Mouse (Mus musculus): ENCODE results near the gene Vwa8. TPM values are rescaled to one million over a fixed set of nuclear protein-coding genes. Genes with fewer than 3 reads are reported as not detected.

Vwa8 gene
- total and polyA plus RNA-seq, 2 experiments from 2014 or later, result 8.1 to 19.5 TPM

GRCm38 (mm10) chr14:79202722-79203362 is 354.0 kb downstream of the Vwa8 start:
- Histone ChIP-seq H3K36me3 (ENCODE audit: insufficient read depth, low read length) (no peaks in the 10 kb centered on the region), H3K4me3 (ENCODE audit: low read depth, low read length) (no peak overlapping the region), H3K4me1 (ENCODE audit: insufficient read depth, low read length) (peaks cover 14% of the 10 kb centered on the region), H3K9ac (replicated peaks; ENCODE audit: low read length, poor library complexity, severe bottlenecking) (no peak overlapping the region), H3K27me3 (ENCODE audit: insufficient read depth, low read length) (no peaks in the 10 kb centered on the region), H3K4me2 (ENCODE audit: low read depth, low read length, poor library complexity, severe bottlenecking) (no peak overlapping the region), H3K9me3 (ENCODE audit: low read length) (no peaks in the 10 kb centered on the region), H3K27ac (ENCODE audit: low read depth, low read length) (peak overlapping the region; percentile 65)
- 42% methylated on average over 4 of the region's 4 CpGs for WGBS
- no peak for TF ChIP-seq CTCF (IDR thresholded peaks at IDR 0.05)
- no peak for ATAC-seq (ENCODE audit: low FRiP score)
- DNase-seq (ENCODE audit: low spot score), result no peak

GRCm38 (mm10) chr14:79203496-79204158 is 354.8 kb downstream of the Vwa8 start:
- TF ChIP-seq CTCF (IDR thresholded peaks at IDR 0.05), result no peak
- Histone ChIP-seq H3K4me3 (ENCODE audit: low read depth, low read length) (no peak overlapping the region), H3K36me3 (ENCODE audit: insufficient read depth, low read length) (no peaks in the 10 kb centered on the region), H3K27ac (ENCODE audit: low read depth, low read length) (peak overlapping the region; percentile 65), H3K9ac (replicated peaks; ENCODE audit: low read length, poor library complexity, severe bottlenecking) (no peak overlapping the region; the same call in 1 of the 2 replicates), H3K4me2 (ENCODE audit: low read depth, low read length, poor library complexity, severe bottlenecking) (0 out of 2 replicates have a peak overlapping the region, but pooled peaks have one; percentile 6), H3K27me3 (ENCODE audit: insufficient read depth, low read length) (no peaks in the 10 kb centered on the region), H3K9me3 (ENCODE audit: low read length) (no peaks in the 10 kb centered on the region), H3K4me1 (ENCODE audit: insufficient read depth, low read length) (peaks cover 14% of the 10 kb centered on the region)
- WGBS, result 7% methylated on average over 12 of the region's 12 CpGs
- ATAC-seq (ENCODE audit: low FRiP score) (peak; percentile 75), DNase-seq (ENCODE audit: low spot score) (peak; percentile 64)

- Histone ChIP-seq H3K27ac (ENCODE audit: low read depth, low read length) (no peak overlapping the region), H3K4me2 (ENCODE audit: low read depth, low read length, poor library complexity, severe bottlenecking) (no peak overlapping the region), H3K27me3 (ENCODE audit: insufficient read depth, low read length) (no peaks in the 10 kb centered on the region), H3K4me1 (ENCODE audit: insufficient read depth, low read length) (peaks cover 14% of the 10 kb centered on the region), H3K9ac (replicated peaks; ENCODE audit: low read length, poor library complexity, severe bottlenecking) (no peak overlapping the region), H3K36me3 (ENCODE audit: insufficient read depth, low read length) (no peaks in the 10 kb centered on the region), H3K4me3 (ENCODE audit: low read depth, low read length) (no peak overlapping the region), H3K9me3 (ENCODE audit: low read length) (no peaks in the 10 kb centered on the region)
- WGBS, result 93% methylated on average over 7 of the region's 7 CpGs
- TF ChIP-seq CTCF (IDR thresholded peaks at IDR 0.05), result no peak
- ATAC-seq (ENCODE audit: low FRiP score) (no peak), DNase-seq (ENCODE audit: low spot score) (no peak)
Observed at GRCm38 (mm10) chr14:79204866-79205265, 356.0 kb downstream of the Vwa8 start.

DNA sequence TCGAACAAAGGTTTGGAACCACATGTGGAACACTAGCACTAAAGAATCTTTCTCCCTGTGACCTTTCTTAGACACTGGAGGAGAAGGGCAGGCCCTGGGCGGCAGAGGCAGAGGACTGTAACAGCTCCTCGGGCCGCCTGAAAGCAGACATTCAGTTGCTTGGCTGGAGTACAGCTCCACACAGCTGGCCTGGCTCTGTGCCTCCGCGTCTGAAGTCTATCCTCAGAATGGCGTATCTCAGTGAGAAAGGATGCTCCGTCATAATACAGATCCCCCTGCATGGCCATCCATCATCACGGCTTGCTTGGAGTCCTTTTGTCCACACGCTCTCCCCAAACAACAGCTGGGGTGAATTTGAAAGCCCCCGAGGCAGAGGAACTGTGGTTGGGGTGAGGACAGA is 357.4 kb downstream of the Vwa8 start:
- Histone ChIP-seq H3K4me1 (ENCODE audit: insufficient read depth, low read length) (peaks cover 8% of the 10 kb centered on the region; the same call in 1 of the 2 replicates), H3K4me2 (ENCODE audit: low read depth, low read length, poor library complexity, severe bottlenecking) (no peak overlapping the region), H3K27me3 (ENCODE audit: insufficient read depth, low read length) (no peaks in the 10 kb centered on the region), H3K9me3 (ENCODE audit: low read length) (no peaks in the 10 kb centered on the region), H3K9ac (replicated peaks; ENCODE audit: low read length, poor library complexity, severe bottlenecking) (no peak overlapping the region), H3K36me3 (ENCODE audit: insufficient read depth, low read length) (no peaks in the 10 kb centered on the region), H3K4me3 (ENCODE audit: low read depth, low read length) (no peak overlapping the region), H3K27ac (ENCODE audit: low read depth, low read length) (no peak overlapping the region)
- peak; percentile 33; the same call in 1 of the 2 replicates for ATAC-seq (ENCODE audit: low FRiP score)
- no peak for TF ChIP-seq CTCF (IDR thresholded peaks at IDR 0.05)
- DNase-seq (ENCODE audit: low spot score), result peak; percentile 83
- 55% methylated on average over 11 of the region's 11 CpGs for WGBS

DNA sequence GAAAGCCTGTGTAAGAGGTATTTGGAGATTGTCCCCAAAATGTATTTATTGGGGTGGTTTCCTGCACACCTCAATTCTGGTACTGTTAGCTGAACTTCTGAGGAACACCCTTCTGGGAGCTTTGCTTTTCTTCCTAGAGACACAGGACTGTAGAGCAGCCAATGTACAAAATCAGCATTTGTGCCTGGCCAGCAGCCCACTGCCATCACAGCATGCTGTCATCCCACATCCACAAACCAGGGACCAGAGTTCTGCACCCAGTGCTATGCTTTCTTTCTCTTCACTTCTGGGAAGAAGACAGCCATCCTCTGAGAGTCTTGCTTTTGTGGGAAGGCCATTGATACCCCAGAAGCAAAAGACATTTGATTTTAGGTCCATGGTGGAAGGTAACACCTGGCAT is 359.6 kb downstream of the Vwa8 start:
- ATAC-seq (ENCODE audit: low FRiP score) (no peak), DNase-seq (ENCODE audit: low spot score) (no peak)
- Histone ChIP-seq H3K4me2 (ENCODE audit: low read depth, low read length, poor library complexity, severe bottlenecking) (no peak overlapping the region), H3K27me3 (ENCODE audit: insufficient read depth, low read length) (no peaks in the 10 kb centered on the region), H3K9ac (replicated peaks; ENCODE audit: low read length, poor library complexity, severe bottlenecking) (no peak overlapping the region), H3K9me3 (ENCODE audit: low read length) (no peaks in the 10 kb centered on the region), H3K27ac (ENCODE audit: low read depth, low read length) (no peak overlapping the region), H3K36me3 (ENCODE audit: insufficient read depth, low read length) (no peaks in the 10 kb centered on the region), H3K4me1 (ENCODE audit: insufficient read depth, low read length) (peaks cover 7% of the 10 kb centered on the region; the same call in 1 of the 2 replicates), H3K4me3 (ENCODE audit: low read depth, low read length) (no peak overlapping the region)
- no peak for TF ChIP-seq CTCF (IDR thresholded peaks at IDR 0.05)

GRCm38 (mm10) chr14:79209813-79210212 is 361.0 kb downstream of the Vwa8 start:
- Histone ChIP-seq H3K4me2 (ENCODE audit: low read depth, low read length, poor library complexity, severe bottlenecking) (no peak overlapping the region), H3K27ac (ENCODE audit: low read depth, low read length) (no peak overlapping the region), H3K36me3 (ENCODE audit: insufficient read depth, low read length) (no peaks in the 10 kb centered on the region), H3K9ac (replicated peaks; ENCODE audit: low read length, poor library complexity, severe bottlenecking) (no peak overlapping the region), H3K4me3 (ENCODE audit: low read depth, low read length) (no peak overlapping the region), H3K4me1 (ENCODE audit: insufficient read depth, low read length) (no peaks in the 10 kb centered on the region), H3K9me3 (ENCODE audit: low read length) (no peaks in the 10 kb centered on the region), H3K27me3 (ENCODE audit: insufficient read depth, low read length) (no peaks in the 10 kb centered on the region)
- no peak for TF ChIP-seq CTCF (IDR thresholded peaks at IDR 0.05)
- WGBS, result 81% methylated on average over 3 of the region's 3 CpGs
- no peak for DNase-seq (ENCODE audit: low spot score)
- ATAC-seq (ENCODE audit: low FRiP score), result no peak
